Mouse (Mus musculus) hindbrain, embryonic 11.5 days (tissue): Measurements from ENCODE around the gene Dhx9. TPM values are rescaled to one million over a fixed set of nuclear protein-coding genes. Genes with fewer than 3 reads are reported as not detected.
"Not testable (repeated sequence)": the region's sequence is repeated elsewhere in the genome, so short reads cannot be mapped to it uniquely, and the experiment has no call there.

Source experiments
- ATAC-seq: fragments of 200-750 bp; cut with Nextera tagmentation; 2 replicates; pipeline ENCODE4 v1.8.0; 2017; ENCODE audit warnings: mild to moderate bottlenecking, moderate TSS enrichment, moderate library complexity; ENCODE audit not compliant: low FRiP score
- DNase-seq: peaks from one replicate; pipeline ENCODE4 v3.0.0-alpha.2; 2015; ENCODE audit warnings: low spot score
- H3K27ac ChIP-seq: fragments of 300-500 bp; sonication (generic); 2 replicates; pipeline ENCODE4 v1.5.1; 2014; ENCODE audit warnings: mild to moderate bottlenecking, low read depth, low read length
- H3K27me3 ChIP-seq: fragments of 300-500 bp; sonication (generic); 2 replicates; pipeline ENCODE4 v1.6.1; 2014; ENCODE audit warnings: mild to moderate bottlenecking, low read length, moderate library complexity, mixed read lengths; ENCODE audit not compliant: control insufficient read depth, insufficient read depth
- H3K36me3 ChIP-seq: fragments of 300-500 bp; sonication (generic); 2 replicates; pipeline ENCODE4 v1.6.1; 2014; ENCODE audit warnings: mild to moderate bottlenecking, low read length, moderate library complexity, mixed read lengths; ENCODE audit not compliant: control insufficient read depth, insufficient read depth
- H3K4me1 ChIP-seq: fragments of 300-500 bp; sonication (generic); replicated peaks from 2 replicates; pipeline ENCODE4 v1.6.1; 2014; ENCODE audit warnings: low read length, mixed read lengths; ENCODE audit not compliant: control insufficient read depth, insufficient read depth
- H3K4me2 ChIP-seq: fragments of 300-500 bp; sonication (generic); replicated peaks from 2 replicates; pipeline ENCODE4 v1.6.1; 2014; ENCODE audit warnings: mild to moderate bottlenecking, low read depth, low read length
- H3K4me3 ChIP-seq: fragments of 300-500 bp; sonication (generic); 2 replicates; pipeline ENCODE4 v1.5.1; 2014; ENCODE audit warnings: low read depth, low read length
- H3K9ac ChIP-seq: fragments of 300-500 bp; sonication (generic); 2 replicates; pipeline ENCODE4 v1.6.1; 2014; ENCODE audit warnings: low read depth, low read length
- H3K9me3 ChIP-seq: fragments of 300-500 bp; sonication (generic); 2 replicates; pipeline ENCODE4 v1.6.1; 2016; ENCODE audit warnings: low read length; ENCODE audit not compliant: control insufficient read depth
- WGBS: fragments of 180-500 bp; shearing (Covaris S2); extraction: QIAGEN DNeasy Blood & Tissue Kit; methylation state at CpG from one replicate; pipeline ENCODE4 v1.1.7; 2014; 5-methylcytosine and 5-hydroxymethylcytosine counted together
- polyA plus RNA-seq: library from polyadenylated mRNA; unstranded; fragments of >200 nt; fragmentation: Nextera tagmentation; extraction: Ambion mirVana; gene quantifications from 2 replicates; pipeline ENCODE4 v1.2.1, GENCODE M21; 2014

The Dhx9 gene
- 34.7 and 61.3 TPM in 2 replicates for polyA plus RNA-seq

DNA sequence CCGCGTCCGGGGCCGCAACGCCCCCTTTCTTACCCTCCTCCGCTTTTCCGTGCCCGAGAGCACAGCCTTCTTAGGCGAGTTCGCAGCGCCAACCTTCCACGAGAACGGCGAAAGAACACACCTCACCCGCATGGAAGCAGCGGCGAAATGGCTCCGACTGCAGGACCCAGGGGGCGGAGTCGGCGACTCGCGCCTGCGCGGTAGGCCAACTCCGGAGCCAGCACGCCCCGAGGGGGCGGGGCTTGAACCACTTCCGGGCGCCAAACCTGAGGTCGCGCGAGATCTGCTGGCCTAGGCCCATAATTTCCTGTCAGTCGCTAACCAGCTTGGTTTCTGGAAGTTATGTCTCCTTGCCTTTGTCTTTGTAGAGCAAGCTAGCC lies at the start of gene Dhx9:
Gene Dhx9 (minus strand): TSS at position 161 of the 380 bp plus-strand sequence.
- Histone ChIP-seq H3K9ac (peak within 1 kb of the TSS; percentile 100), H3K27ac (peak within 1 kb of the TSS; percentile 94), H3K4me1 (no peaks in the 10 kb centered on the region), H3K4me3 (peak within 1 kb of the TSS; percentile 99), H3K36me3 (no peaks in the 10 kb centered on the region), H3K27me3 (no peaks in the 10 kb centered on the region), H3K9me3 (no peaks in the 10 kb centered on the region), H3K4me2 (peak within 1 kb of the TSS; percentile 63)
- peak; percentile 91 for ATAC-seq
- DNase-seq: peak; percentile 99
- under 1% methylated on average over 35 of the region's 35 CpGs for WGBS

DNA sequence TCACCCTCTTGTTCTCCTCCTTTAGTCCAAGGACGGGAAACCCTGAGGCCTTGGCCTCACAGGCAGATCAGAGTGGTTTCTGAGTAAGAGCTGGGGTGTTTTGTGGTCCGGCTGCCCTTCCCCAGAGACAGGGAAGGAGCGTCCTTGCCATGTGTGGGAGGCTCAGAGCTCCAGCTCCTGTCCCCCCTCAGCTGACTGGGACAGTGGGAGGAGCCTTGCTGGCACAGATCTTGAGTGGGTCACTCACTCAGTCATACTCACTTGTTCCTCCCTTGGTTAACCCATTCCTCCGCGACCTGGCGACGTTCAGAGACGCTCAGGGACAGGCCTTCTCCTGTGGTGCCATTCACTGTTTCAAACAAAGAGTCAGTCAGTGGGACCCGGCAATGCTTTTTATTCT lies 48.2 kb upstream of the Dhx9 start:
- Histone ChIP-seq H3K4me2 (no peak overlapping the region), H3K9ac (0 out of 2 replicates have a peak overlapping the region, but pooled peaks have one; percentile 19), H3K27me3 (no peaks in the 10 kb centered on the region), H3K9me3 (no peaks in the 10 kb centered on the region), H3K27ac (peak overlapping the region; percentile 62), H3K4me1 (no peaks in the 10 kb centered on the region; the same call in 1 of the 2 replicates), H3K36me3 (no peaks in the 10 kb centered on the region), H3K4me3 (no peak overlapping the region)
- 32% methylated on average over 9 of the region's 9 CpGs for WGBS
- DNase-seq: peak; percentile 31
- ATAC-seq: peak; percentile 39

DNA sequence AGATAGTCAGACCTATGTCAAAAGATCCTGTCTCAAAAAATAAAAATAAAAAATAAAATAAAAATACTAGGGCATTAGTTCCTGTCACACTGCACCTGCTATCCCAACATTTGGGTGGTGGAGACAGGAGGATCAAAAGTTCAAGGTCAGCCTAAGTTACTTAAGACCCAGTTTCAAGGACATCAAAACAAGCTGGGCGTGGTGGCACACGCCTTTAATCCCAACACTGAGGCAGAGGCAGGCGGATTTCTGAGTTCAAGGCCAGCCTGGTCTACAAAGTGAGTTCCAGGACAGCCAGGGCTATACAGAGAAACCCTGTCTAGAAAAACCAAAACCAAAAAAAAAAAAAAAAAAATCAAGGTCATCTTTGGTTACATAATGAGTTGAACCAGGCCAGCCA lies 45.4 kb upstream of the Dhx9 start:
- not testable (repeated sequence) for H3K4me3 ChIP-seq, H3K36me3 ChIP-seq, H3K4me2 ChIP-seq, ATAC-seq, H3K27me3 ChIP-seq, DNase-seq, H3K9me3 ChIP-seq, H3K4me1 ChIP-seq
- Histone ChIP-seq H3K9ac (peak overlapping the region; percentile 64; the same call in 1 of the 2 replicates), H3K27ac (peak overlapping the region; percentile 75)
- 89% methylated on average over 3 of the region's 3 CpGs for WGBS

DNA sequence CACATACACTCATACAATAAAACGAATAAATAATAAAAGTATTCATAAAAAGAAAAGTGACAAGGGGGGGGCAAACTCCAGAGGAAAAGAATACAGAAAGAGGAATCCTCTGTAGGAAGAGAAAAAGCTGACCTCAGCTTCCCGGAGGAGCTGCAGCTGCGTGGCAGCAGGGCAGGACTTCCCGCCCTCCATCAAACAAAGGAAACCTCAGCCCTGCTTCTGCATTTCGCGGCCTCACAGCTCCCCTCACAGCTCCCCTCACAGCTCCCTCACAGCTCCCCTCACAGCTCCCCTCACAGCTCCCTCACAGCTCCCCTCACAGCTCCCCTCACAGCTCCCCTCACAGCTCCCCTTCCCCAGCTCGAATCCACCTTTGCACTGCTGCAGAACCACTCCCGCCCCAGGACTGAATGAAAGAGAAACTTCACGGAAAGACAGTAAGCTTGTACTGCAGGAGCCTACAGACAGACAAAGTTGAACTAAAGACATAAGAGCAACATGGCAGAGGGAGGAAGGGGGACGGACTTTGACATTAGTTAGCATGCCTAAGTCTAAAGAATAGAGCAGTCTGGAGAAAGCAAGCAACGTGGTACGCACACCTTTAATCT lies 44.9 kb upstream of the Dhx9 start:
- peak overlapping the region; percentile 75 for H3K27ac ChIP-seq
- no peaks in the 10 kb centered on the region for H3K27me3 ChIP-seq
- ATAC-seq: peak; percentile 80
- 12% methylated on average over 12 of the region's 12 CpGs for WGBS
- H3K4me1 ChIP-seq: no peaks in the 10 kb centered on the region; the same call in 1 of the 2 replicates
- H3K4me3 ChIP-seq: no peak overlapping the region
- H3K9me3 ChIP-seq: no peaks in the 10 kb centered on the region
- H3K4me2 ChIP-seq: peak overlapping the region; percentile 25; the same call in 1 of the 2 replicates
- DNase-seq: peak; percentile 69
- peak overlapping the region; percentile 64 for H3K9ac ChIP-seq
- no peaks in the 10 kb centered on the region for H3K36me3 ChIP-seq

DNA sequence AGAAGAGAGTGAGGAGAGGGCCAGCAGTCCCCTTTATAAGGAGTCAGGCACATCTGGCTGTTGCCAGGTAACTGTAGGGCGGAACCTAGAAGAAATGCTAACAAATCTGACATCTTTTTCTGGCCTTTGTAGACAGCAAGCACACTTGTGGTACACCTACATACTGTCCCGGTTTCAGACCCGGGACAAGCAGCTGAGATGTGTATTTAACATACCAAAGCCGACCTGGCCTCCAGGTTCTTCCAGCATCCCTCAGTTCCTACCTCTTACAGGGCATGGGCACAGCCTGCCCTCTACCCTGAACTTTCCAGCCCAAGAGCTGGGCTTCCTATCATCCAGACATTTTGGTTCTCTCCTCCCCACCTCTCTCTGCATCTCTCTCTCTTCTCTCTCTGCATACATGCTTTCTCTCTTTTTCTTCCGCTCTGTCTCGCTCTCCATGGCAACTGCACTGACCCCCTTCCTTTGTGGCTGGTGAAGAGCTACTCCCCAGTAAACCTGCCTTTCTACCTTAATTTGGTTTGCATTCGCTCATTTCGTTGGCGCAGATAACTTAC lies 44.3 kb upstream of the Dhx9 start:
- Histone ChIP-seq H3K36me3 (no peaks in the 10 kb centered on the region), H3K27me3 (no peaks in the 10 kb centered on the region), H3K9ac (peak overlapping the region; percentile 64), H3K9me3 (no peaks in the 10 kb centered on the region), H3K4me1 (no peaks in the 10 kb centered on the region; the same call in 1 of the 2 replicates), H3K4me2 (peak overlapping the region; percentile 25; the same call in 1 of the 2 replicates), H3K4me3 (no peak overlapping the region), H3K27ac (peak overlapping the region; percentile 75)
- DNase-seq: peak; percentile 73
- 15% methylated on average over 9 of the region's 9 CpGs for WGBS
- ATAC-seq: peak; percentile 72

DNA sequence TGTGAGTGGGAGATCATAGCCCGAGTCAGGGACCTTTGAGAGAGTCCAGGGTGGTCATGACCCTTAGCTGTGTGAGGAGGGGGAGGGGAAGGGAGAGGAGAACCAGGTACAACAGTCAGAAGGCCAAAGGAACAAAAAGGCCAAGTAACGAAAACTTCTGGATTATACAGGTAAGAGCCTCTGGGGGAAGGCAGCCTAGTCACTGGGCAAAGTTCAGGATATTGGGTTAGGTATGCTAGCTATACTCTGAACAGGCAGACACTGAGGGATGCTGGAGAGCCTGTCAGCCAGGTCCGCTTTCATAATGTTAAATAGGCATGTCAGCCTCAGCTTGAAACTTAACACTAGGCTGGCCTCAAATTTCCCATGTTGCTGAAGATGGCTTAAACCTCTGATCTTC lies 34.7 kb upstream of the Dhx9 start:
- no peak overlapping the region for H3K27ac ChIP-seq
- no peak overlapping the region for H3K4me3 ChIP-seq
- H3K4me1 ChIP-seq: no peaks in the 10 kb centered on the region
- 58% methylated on average over 3 of the region's 3 CpGs for WGBS
- H3K9me3 ChIP-seq: no peaks in the 10 kb centered on the region
- no peak overlapping the region for H3K4me2 ChIP-seq
- no peaks in the 10 kb centered on the region for H3K27me3 ChIP-seq
- H3K9ac ChIP-seq: no peak overlapping the region
- no peaks in the 10 kb centered on the region for H3K36me3 ChIP-seq
- DNase-seq (no peak), ATAC-seq (no peak)

DNA sequence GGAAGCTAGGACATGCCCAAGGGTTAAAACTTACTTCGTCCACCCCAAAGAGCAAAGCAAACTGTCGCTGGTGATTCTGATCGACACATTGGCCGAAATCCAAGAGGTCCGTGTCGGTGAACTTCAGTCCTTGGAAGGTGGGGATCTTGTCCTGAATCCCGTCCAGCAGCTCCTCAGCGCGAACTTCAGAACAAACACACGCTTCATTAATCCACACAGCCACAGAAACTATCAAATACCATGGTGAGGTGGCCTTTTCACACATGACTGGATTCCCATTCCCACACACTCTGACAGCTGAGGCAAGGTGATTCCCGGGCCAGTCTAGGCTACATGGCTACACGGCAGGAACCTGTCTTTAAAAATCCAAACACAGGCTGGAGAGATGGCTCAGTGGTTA lies 27.9 kb upstream of the Dhx9 start:
- ATAC-seq: no peak
- Histone ChIP-seq H3K36me3 (no peaks in the 10 kb centered on the region), H3K4me2 (no peak overlapping the region), H3K9ac (no peak overlapping the region), H3K9me3 (no peaks in the 10 kb centered on the region), H3K27ac (no peak overlapping the region), H3K27me3 (no peaks in the 10 kb centered on the region), H3K4me3 (no peak overlapping the region), H3K4me1 (no peaks in the 10 kb centered on the region)
- WGBS: 86% methylated on average over 12 of the region's 12 CpGs
- DNase-seq: no peak

DNA sequence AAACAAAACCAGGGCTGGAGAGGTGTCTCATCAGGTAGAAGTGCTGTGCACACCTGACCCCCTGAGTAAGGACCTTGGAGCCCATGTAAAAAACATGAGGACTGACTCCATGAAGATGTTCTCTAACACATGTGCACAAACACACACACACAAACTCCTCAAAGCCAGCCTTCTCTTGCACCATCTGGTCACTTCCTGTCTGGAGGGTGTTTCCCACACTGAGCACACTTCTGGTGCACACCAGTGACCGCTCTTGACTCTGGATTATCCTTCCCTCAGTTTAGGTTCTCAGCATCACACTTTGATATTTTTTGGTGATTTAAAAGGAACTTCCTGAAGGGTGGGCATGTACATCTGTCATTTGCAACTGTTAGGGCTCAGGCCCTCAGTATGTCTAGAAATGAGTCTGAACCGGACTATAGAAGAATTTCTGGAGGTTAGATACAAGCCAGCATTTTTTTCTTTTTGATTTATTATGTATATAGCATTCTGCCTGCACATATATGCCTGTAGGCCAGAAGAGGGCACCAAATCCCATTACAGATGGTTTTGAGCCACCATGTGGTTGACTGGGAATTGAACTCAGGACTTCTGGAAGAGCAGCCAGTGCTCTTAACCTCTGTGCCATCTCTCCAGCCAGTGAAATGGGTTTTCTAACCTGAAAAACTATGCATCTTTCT lies 23.0 kb upstream of the Dhx9 start:
- H3K4me3 ChIP-seq: no peak overlapping the region
- H3K36me3 ChIP-seq: no peaks in the 10 kb centered on the region
- ATAC-seq: no peak
- no peak overlapping the region for H3K4me2 ChIP-seq
- H3K27me3 ChIP-seq: no peaks in the 10 kb centered on the region
- H3K9ac ChIP-seq: no peak overlapping the region
- H3K4me1 ChIP-seq: no peaks in the 10 kb centered on the region
- 65% methylated on average over 2 of the region's 2 CpGs for WGBS
- no peaks in the 10 kb centered on the region for H3K9me3 ChIP-seq
- no peak overlapping the region for H3K27ac ChIP-seq
- no peak for DNase-seq
